Comparison of ENCODE assay signal across 8 mouse cellular contexts in the genomic region with DNA sequence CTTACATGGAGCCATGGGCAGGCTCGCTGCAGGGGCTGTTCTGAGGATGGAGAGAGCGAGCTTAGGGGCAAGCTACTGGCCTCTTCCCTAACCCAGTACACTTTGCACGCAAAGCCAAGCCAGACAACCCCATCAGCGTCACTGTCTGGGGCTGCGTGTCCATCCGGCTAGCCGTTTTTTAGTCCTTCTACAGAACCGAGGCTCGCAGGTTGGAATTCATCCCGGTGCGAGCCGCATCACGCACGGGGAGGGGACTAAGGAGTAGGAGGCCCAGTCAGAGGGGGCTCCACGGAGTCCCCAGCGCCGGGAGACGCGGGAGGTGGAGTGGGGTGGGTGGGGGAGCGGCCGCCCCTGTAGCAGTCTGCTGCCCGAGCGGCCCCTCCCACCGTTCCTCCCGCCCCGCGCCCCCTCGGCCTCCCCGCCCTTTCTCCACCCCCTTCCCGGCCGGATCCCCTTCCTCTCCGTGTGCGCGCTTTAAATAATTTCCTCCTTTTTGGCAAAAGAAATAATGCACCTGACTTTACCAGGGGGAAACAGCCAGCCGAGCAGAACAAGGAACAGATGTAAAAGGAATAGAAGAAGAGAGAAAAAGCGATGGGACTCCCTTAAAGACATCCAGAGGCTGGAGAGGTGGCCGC. TPM values are rescaled to one million over a fixed set of nuclear protein-coding genes. Genes with fewer than 3 reads are reported as not detected.
DNase-seq lines count a peak whose midpoint lies in the region; ATAC-seq and TF ChIP-seq lines count a peak whose summit lies in the region.

No protein-coding gene starts in this region.

- TF ChIP-seq CTCF in brain, embryonic 14.5 days (IDR thresholded peaks at IDR 0.05; ENCODE audit: borderline replicate concordance, extremely low read depth, insufficient read depth, insufficient read length), result no peak

- under 1% methylated on average over 37 of the region's 37 CpGs for WGBS in neural tube, embryonic 13.5 days

- H3K4me3 ChIP-seq in neural tube, embryonic 13.5 days, result peak overlapping the region; percentile 64

- peak overlapping the region; percentile 73 for H3K9ac ChIP-seq in neural tube, embryonic 13.5 days

- peak; percentile 76 for ATAC-seq in neural tube, embryonic 13.5 days (ENCODE audit: low read depth)

- no peaks in the 10 kb centered on the region for H3K9me3 ChIP-seq in neural tube, embryonic 13.5 days

- H3K4me1 ChIP-seq in neural tube, embryonic 13.5 days (replicated peaks), result peaks cover 37% of the 10 kb centered on the region

- no peak for TF ChIP-seq POLR2A in brain, embryonic 14.5 days (IDR thresholded peaks at IDR 0.05; ENCODE audit: borderline replicate concordance, extremely low read depth, insufficient read depth, insufficient read length, poor library complexity, severe bottlenecking)

- H3K27me3 ChIP-seq in neural tube, embryonic 13.5 days, result peaks cover 62% of the 10 kb centered on the region

- peak overlapping the region; percentile 100 for H3K4me2 ChIP-seq in neural tube, embryonic 13.5 days

- peak overlapping the region; percentile 0; the same call in 1 of the 2 replicates for H3K27ac ChIP-seq in neural tube, embryonic 13.5 days (replicated peaks)

- peak; percentile 94 for DNase-seq in heart, adult 11 months
- no peak for DNase-seq in heart, adult 8-10 months (ENCODE audit: low spot score)
- DNase-seq in brain, embryonic 14.5 days (ENCODE audit: low read depth), result peak; percentile 55
- peak; percentile 52 to 72 for DNase-seq in gastrocnemius, postnatal 4 days (ENCODE audit: low spot score in 2 of 2)
- DNase-seq in kidney, postnatal 4 days, result peak; percentile 10 to 31
- no peak for DNase-seq in cerebellum, adult 11 months
- DNase-seq in spleen, adult 18-20 months, result no peak

- H3K36me3 ChIP-seq in neural tube, embryonic 13.5 days, result no peaks in the 10 kb centered on the region

RNA-seq across cellular contexts. Expression of gene Dchs2, which starts 0.5 kb away (rescaled TPM):
- total RNA-seq in heart, adult 8-10 months (2022), result under 1 TPM; 0.78 to 0.87 (median 0.81) TPM
- polyA plus RNA-seq in brain, embryonic 14.5 days (2012; rRNA removed), result 0.69 and 1.8 TPM in 2 replicates
- 10 to 100 TPM; 17.1 to 18.0 TPM for total RNA-seq in gastrocnemius, postnatal 4 days (2021)
- polyA plus RNA-seq in neural tube, embryonic 13.5 days (2015; fragmentation: Nextera tagmentation; extraction: Ambion mirVana), result 0.77 and 0.90 TPM in 2 replicates

Comparison
In these comparisons a context has a peak if more than half of its experiments do, and no peak if none do; other contexts are left out.
1. DNase-seq: peak in heart, adult 11 months (single experiment), brain, embryonic 14.5 days (single experiment), gastrocnemius, postnatal 4 days (2 of 2) and kidney, postnatal 4 days (2 of 2); none in heart, adult 8-10 months (single experiment), cerebellum, adult 11 months (single experiment) and spleen, adult 18-20 months (0 of 2).
2. RNA of gene Dchs2, which starts 0.5 kb away (total RNA-seq): 17.1 to 18.0 TPM in gastrocnemius, postnatal 4 days; 0.78 to 0.87 TPM in heart, adult 8-10 months; every median in the first group is over 4 times any median in the second.